Mouse (Mus musculus) spleen, adult 18-20 months (tissue): ENCODE data around the gene Acot11.
"Not testable (repeated sequence)": the region's sequence is repeated elsewhere in the genome, so short reads cannot be mapped to it uniquely, and the experiment has no call there.

ENCODE experiments used
- DNase-seq, 2 experiments: peaks; one replicate each; pipeline ENCODE4 v3.0.0; 2022; ENCODE audit warnings: mixed read lengths in 2 of 2

The Acot11 gene

DNA sequence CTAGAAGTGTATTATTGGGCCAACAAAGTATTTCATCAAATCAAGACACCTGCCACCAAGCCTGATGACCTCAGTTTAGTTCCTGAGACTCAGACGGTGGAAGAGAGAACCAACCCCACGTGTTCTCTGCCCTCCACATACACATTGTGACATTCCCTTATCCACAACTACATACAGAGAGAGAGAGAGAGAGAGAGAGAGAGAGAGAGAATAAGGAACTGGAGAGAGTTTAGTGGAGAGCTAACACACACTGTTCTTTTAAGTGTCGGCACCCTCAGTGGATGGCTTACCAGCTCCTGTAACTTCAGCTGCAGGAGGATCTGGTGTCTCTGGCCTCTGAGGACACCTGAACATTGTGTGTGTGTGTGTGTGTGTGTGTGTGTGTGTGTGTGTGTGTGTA, 2.5 kb upstream of the Acot11 start:
- no peak for DNase-seq

- DNase-seq = no peak
Observed at GRCm38 (mm10) chr4:106805890-106806289, 1.1 kb upstream of the Acot11 start.

GRCm38 (mm10) chr4:106804201-106804909, 443 bp downstream of the Acot11 start:
- peak; percentile 44 to 57 for DNase-seq

GRCm38 (mm10) chr4:106803781-106804180, 1.0 kb downstream of the Acot11 start:
- peak in 1 of 2 experiments; percentile 29 for DNase-seq

GRCm38 (mm10) chr4:106799772-106800336, 4.9 kb downstream of the Acot11 start:
- DNase-seq = peak in 1 of 2 experiments; percentile 38

GRCm38 (mm10) chr4:106798908-106799546, 5.8 kb downstream of the Acot11 start:
- no peak for DNase-seq

GRCm38 (mm10) chr4:106795289-106795688, 9.5 kb downstream of the Acot11 start:
- DNase-seq = no peak

- no peak for DNase-seq
Observed at GRCm38 (mm10) chr4:106794247-106794646, 10.6 kb downstream of the Acot11 start.

GRCm38 (mm10) chr4:106793826-106794225, 11.0 kb downstream of the Acot11 start:
- DNase-seq = not testable (repeated sequence)

- DNase-seq = no peak
Observed at GRCm38 (mm10) chr4:106792276-106792675, 12.5 kb downstream of the Acot11 start.

GRCm38 (mm10) chr4:106790938-106791337, 13.9 kb downstream of the Acot11 start:
- DNase-seq = no peak

GRCm38 (mm10) chr4:106790218-106790617, 14.6 kb downstream of the Acot11 start:
- not testable (repeated sequence) for DNase-seq

GRCm38 (mm10) chr4:106789705-106790104, 15.1 kb downstream of the Acot11 start:
- no peak for DNase-seq

- DNase-seq = no peak
Observed at GRCm38 (mm10) chr4:106788627-106789026, 16.2 kb downstream of the Acot11 start.

DNA sequence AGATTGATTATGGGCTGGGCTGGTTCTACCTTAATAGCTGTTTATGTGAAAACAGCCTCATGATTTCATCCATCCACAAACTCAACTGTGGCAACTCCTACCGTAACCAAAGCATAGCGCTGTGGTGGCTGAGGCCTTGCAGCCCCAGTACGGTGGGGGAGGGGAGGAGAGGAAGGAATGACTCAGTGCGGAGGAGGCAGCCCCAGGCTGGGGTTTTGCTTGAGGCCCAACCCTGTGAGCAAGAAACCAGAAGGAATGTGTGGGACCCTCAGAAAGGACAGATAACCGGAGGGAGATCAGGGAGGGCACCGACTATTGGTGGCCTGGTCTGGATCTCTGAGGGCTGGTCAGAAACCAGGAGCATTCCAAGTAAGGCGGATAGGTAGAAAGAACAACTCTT, 17.0 kb downstream of the Acot11 start:
- no peak for DNase-seq

DNA sequence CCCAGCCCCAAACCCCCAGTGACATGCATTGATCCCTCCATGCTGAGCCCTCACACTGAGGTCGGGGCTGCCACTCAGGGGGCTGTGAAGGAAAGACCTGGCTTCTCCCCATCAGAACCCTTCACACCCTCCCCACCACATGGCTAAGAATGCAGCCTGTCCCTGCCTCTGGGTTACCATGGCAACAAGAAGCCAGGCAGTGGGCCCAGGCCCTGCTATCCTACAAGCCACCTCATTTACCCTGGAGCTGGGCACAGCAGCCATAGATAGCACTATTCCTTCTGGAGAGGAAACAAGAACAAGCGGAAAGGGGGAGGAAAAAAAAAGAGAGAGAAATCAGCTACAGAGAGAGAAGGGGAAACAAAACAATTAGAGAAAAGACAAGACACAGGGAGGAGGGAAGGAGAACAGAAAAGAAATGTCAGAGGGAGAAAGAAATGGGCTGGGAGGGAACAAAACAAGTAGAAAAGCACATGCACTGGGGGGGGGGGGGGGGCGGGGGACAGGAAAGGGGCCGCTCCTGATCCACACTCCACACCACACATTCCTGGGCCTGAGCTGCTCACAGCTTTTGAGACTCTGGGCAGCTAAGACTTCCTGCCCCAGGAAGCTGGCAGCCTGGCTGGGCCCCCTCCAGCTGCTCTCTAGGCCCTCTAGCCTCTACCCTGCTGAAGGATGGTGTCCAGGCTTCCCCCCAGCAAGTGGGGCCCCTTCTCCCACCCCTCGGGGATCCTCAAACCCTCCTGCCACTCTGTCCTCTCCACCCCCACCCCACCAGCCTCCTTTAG, 18.9 kb downstream of the Acot11 start:
- DNase-seq = no peak

- DNase-seq = no peak
Observed at GRCm38 (mm10) chr4:106785345-106785744, 19.5 kb downstream of the Acot11 start.

- no peak for DNase-seq
Observed at GRCm38 (mm10) chr4:106784806-106785205, 20.0 kb downstream of the Acot11 start.

GRCm38 (mm10) chr4:106783137-106783536, 21.7 kb downstream of the Acot11 start:
- no peak for DNase-seq

GRCm38 (mm10) chr4:106780045-106780444, 24.8 kb downstream of the Acot11 start:
- DNase-seq = no peak

GRCm38 (mm10) chr4:106778116-106778788, 26.5 kb downstream of the Acot11 start:
- peak; percentile 10 to 21 for DNase-seq

DNA sequence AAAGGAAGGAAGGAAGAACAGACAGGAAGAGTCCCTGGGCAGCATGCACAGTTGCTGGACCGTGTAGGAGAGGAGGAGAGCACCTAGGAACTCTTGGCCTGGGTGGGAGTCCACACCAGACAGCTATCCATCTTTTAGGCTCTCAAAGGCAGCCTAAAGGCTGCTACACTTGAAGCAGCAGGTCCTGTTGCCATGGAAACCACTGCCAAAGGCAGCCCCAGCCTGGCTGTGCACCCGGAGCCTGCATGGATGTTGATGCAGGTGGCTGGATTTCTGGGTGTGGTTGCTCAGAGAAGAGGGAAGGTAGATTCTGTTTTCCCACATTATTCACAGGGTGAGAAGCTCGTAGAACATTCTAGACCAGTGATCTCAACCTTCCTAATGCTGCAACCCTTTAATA, 27.8 kb downstream of the Acot11 start:
- DNase-seq = no peak

- DNase-seq = not testable (repeated sequence)
Observed at GRCm38 (mm10) chr4:106775767-106776166, 29.0 kb downstream of the Acot11 start.
